Mouse (Mus musculus) testis, adult 2 months (tissue): ENCODE measurements around the gene Sh3pxd2a.

ENCODE experiments used
- CTCF ChIP-seq: fragments of 200-500 bp; IDR thresholded peaks from 2 replicates; pipeline ENCODE4 v1.5.1; 2012; ENCODE audit warnings: low read depth, mild to moderate bottlenecking, inconsistent platforms, low read length, moderate library complexity; ENCODE audit not compliant: control insufficient read depth, insufficient read depth, insufficient replicate concordance
- POLR2A ChIP-seq: fragments of 200-500 bp; IDR thresholded peaks from 2 replicates; pipeline ENCODE4 v1.6.1; 2012; ENCODE audit warnings: low read depth, mild to moderate bottlenecking, inconsistent platforms, low read length, moderate library complexity; ENCODE audit not compliant: control insufficient read depth

- TF ChIP-seq CTCF (no peak), POLR2A (no peak)
Measured at GRCm38 (mm10) chr19:47441541-47442293, 22.5 kb downstream of the Sh3pxd2a start.
